Mouse (Mus musculus) neural tube, embryonic 15.5 days (tissue): ENCODE measurements around the gene Fam3c. TPM values are rescaled to one million over a fixed set of nuclear protein-coding genes. Genes with fewer than 3 reads are reported as not detected.
"Not testable (repeated sequence)": the region's sequence is repeated elsewhere in the genome, so short reads cannot be mapped to it uniquely, and the experiment has no call there.

Experiments used
- ATAC-seq: fragments of 200-750 bp; cut with Nextera tagmentation; 2 replicates; pipeline ENCODE4 v1.8.0; 2017; ENCODE audit warnings: mild to moderate bottlenecking, moderate TSS enrichment, moderate library complexity; ENCODE audit not compliant: low FRiP score
- H3K27ac ChIP-seq: fragments of 300-500 bp; sonication (generic); replicated peaks from 2 replicates; pipeline ENCODE4 v1.5.1; 2015; ENCODE audit warnings: mild to moderate bottlenecking, inconsistent platforms
- H3K27me3 ChIP-seq: fragments of 300-500 bp; sonication (generic); replicated peaks from 2 replicates; pipeline ENCODE4 v1.6.1; 2015; ENCODE audit warnings: inconsistent platforms
- H3K36me3 ChIP-seq: fragments of 300-500 bp; sonication (generic); 2 replicates; pipeline ENCODE4 v1.6.1; 2015; ENCODE audit warnings: inconsistent platforms
- H3K4me1 ChIP-seq: fragments of 300-500 bp; sonication (generic); 2 replicates; pipeline ENCODE4 v1.6.1; 2015; ENCODE audit warnings: inconsistent platforms
- H3K4me2 ChIP-seq: fragments of 300-500 bp; sonication (generic); 2 replicates; pipeline ENCODE4 v1.6.1; 2015; ENCODE audit warnings: inconsistent platforms, mild to moderate bottlenecking, moderate library complexity
- H3K4me3 ChIP-seq: fragments of 300-500 bp; sonication (generic); replicated peaks from 2 replicates; pipeline ENCODE4 v1.5.1; 2015; ENCODE audit warnings: mild to moderate bottlenecking, inconsistent platforms
- H3K9ac ChIP-seq: fragments of 300-500 bp; sonication (generic); replicated peaks from 2 replicates; pipeline ENCODE4 v1.6.1; 2015; ENCODE audit warnings: mild to moderate bottlenecking, inconsistent platforms
- H3K9me3 ChIP-seq: fragments of 300-500 bp; sonication (generic); replicated peaks from 2 replicates; pipeline ENCODE4 v1.6.1; 2016; ENCODE audit warnings: inconsistent platforms
- WGBS: fragments of 180-500 bp; shearing (Covaris S2); methylation state at CpG from one replicate; pipeline ENCODE4 v1.1.7; 2015; ENCODE audit warnings: mixed read lengths; 5-methylcytosine and 5-hydroxymethylcytosine counted together
- polyA plus RNA-seq: library from polyadenylated mRNA; unstranded; fragments of >200 nt; fragmentation: Nextera tagmentation; extraction: Ambion mirVana; gene quantifications from 2 replicates; pipeline ENCODE4 v1.2.1, GENCODE M21; 2015

Fam3c gene
- polyA plus RNA-seq, 1 experiment from 2014 or later = 86.8 TPM

GRCm38 (mm10) chr6:22264094-22264493 lies 91.9 kb downstream of the Fam3c start:
- not testable (repeated sequence) for H3K36me3 ChIP-seq, H3K9ac ChIP-seq, H3K4me2 ChIP-seq, H3K27me3 ChIP-seq, ATAC-seq, H3K4me1 ChIP-seq, H3K27ac ChIP-seq, H3K9me3 ChIP-seq, H3K4me3 ChIP-seq
- WGBS = 89% methylated on average over 8 of the region's 8 CpGs

- H3K9me3 ChIP-seq = no peaks in the 10 kb centered on the region
- WGBS = 64% methylated on average over 4 of the region's 4 CpGs
- H3K9ac ChIP-seq = no peak overlapping the region
- H3K36me3 ChIP-seq = no peaks in the 10 kb centered on the region
- no peaks in the 10 kb centered on the region for H3K27me3 ChIP-seq
- no peak for ATAC-seq
- H3K4me3 ChIP-seq = no peak overlapping the region
- no peak overlapping the region for H3K27ac ChIP-seq
- no peaks in the 10 kb centered on the region for H3K4me1 ChIP-seq
- no peak overlapping the region for H3K4me2 ChIP-seq
These were observed 93.5 kb downstream of the Fam3c start for GRCm38 (mm10) chr6:22262519-22262918.

GRCm38 (mm10) chr6:22258784-22259183 lies 97.3 kb downstream of the Fam3c start:
- no peak overlapping the region for H3K27ac ChIP-seq
- H3K27me3 ChIP-seq = no peaks in the 10 kb centered on the region
- H3K4me3 ChIP-seq = no peak overlapping the region
- no peaks in the 10 kb centered on the region for H3K4me1 ChIP-seq
- no peak overlapping the region for H3K9ac ChIP-seq
- no peak overlapping the region for H3K4me2 ChIP-seq
- no peak for ATAC-seq
- 55% methylated on average over 4 of the region's 4 CpGs for WGBS
- no peaks in the 10 kb centered on the region for H3K9me3 ChIP-seq
- H3K36me3 ChIP-seq = no peaks in the 10 kb centered on the region

Other genes starting within 250 kb of the Fam3c start
- 0.54 and 0.88 TPM in 2 replicates for gene Wnt16, start 68.0 kb downstream of the Fam3c start, polyA plus RNA-seq